22 mouse cellular contexts compared by ENCODE assay signal in the genomic region with DNA sequence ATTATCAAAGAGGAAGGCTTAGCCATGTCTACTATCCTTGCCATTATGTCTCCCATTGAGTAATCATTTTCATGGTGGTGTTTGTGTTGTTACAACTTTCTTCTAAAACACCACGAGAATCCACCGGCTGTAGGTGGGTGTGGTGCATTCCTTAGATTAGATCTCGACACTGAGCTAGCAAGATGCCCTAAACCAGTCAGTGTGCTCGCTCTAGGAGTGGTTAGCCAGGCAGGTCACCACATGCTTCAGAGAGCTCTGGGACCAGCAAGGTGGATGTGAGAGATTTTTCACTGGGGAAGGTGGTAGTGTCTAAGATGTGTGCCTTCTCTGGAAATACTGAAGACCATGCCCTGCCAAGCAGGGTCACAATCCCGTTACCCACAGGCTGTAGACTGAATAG. TPM values are rescaled to one million over a fixed set of nuclear protein-coding genes. Genes with fewer than 3 reads are reported as not detected.
DNase-seq lines count a peak whose midpoint lies in the region; ATAC-seq and TF ChIP-seq lines count a peak whose summit lies in the region.
"Had no signal": no experiment of that assay in that cellular context is flagged by ENCODE, and none has a peak within 500 bp of the region (broad histone marks: within the 10 kb centered on the region; RNA-seq: fewer than 3 reads in every experiment).

No protein-coding gene starts in this region.

- H3K27ac ChIP-seq in intestine, embryonic 15.5 days: no peak overlapping the region
- H3K27ac ChIP-seq in intestine, embryonic 16.5 days (ENCODE audit: low read length): no peak overlapping the region
- H3K27ac ChIP-seq in ES-Bruce4 (ENCODE audit: insufficient read depth, low read length): no peak overlapping the region
- no peak overlapping the region for H3K27ac ChIP-seq in cerebellum, adult 2 months (ENCODE audit: insufficient read depth, low read length)
- H3K27ac ChIP-seq in midbrain, embryonic 11.5 days (ENCODE audit: low read depth, low read length): no peak overlapping the region
- H3K27ac ChIP-seq: gastrocnemius, adult 2 months; heart, embryonic 13.5 days; kidney, postnatal 0 days; midbrain, embryonic 12.5 days; neural tube, embryonic 12.5 days had no signal

- no peaks in the 10 kb centered on the region for H3K9me3 ChIP-seq in intestine, embryonic 15.5 days
- no peaks in the 10 kb centered on the region for H3K9me3 ChIP-seq in intestine, embryonic 16.5 days (ENCODE audit: control insufficient read depth, low read length)
- no peaks in the 10 kb centered on the region for H3K9me3 ChIP-seq in ES-Bruce4 (replicated peaks; ENCODE audit: control insufficient read depth, insufficient read depth, low read length, poor library complexity, severe bottlenecking)
- H3K9me3 ChIP-seq in midbrain, embryonic 11.5 days (ENCODE audit: control insufficient read depth, low read length): no peaks in the 10 kb centered on the region
- H3K9me3 ChIP-seq: heart, embryonic 13.5 days; midbrain, embryonic 12.5 days; neural tube, embryonic 12.5 days had no signal

- TF ChIP-seq POLR2A in ES-Bruce4 (IDR thresholded peaks at IDR 0.05; ENCODE audit: insufficient read depth, low read length): no peak
- no peak for TF ChIP-seq POLR2A in cerebellum, adult 2 months (IDR thresholded peaks at IDR 0.05; ENCODE audit: borderline replicate concordance, insufficient read depth, low read length)

- WGBS in intestine, embryonic 15.5 days: 24% methylated on average over 5 of the region's 5 CpGs
- WGBS in intestine, embryonic 16.5 days: 35% methylated on average over 5 of the region's 5 CpGs
- 66% methylated on average over 5 of the region's 5 CpGs for WGBS in cerebellum, adult 2 months
- 66% methylated on average over 5 of the region's 5 CpGs for WGBS in midbrain, embryonic 11.5 days

- DNase-seq in cerebellum, adult 2 months: no peak
- no peak for DNase-seq in heart, postnatal 4 days
- DNase-seq in midbrain, embryonic 11.5 days (ENCODE audit: low spot score, missing footprints): no peak
- DNase-seq: adrenal gland, postnatal 25 days; B cell, adult 2 months; cerebellum, adult 11 months; cerebellum, postnatal 25 days; embryo, embryonic 11 days; gastrocnemius, adult 2 months; kidney, adult 18-20 months; lung, adult 2 months; right cerebral cortex, adult 18-20 months had no signal

- no peaks in the 10 kb centered on the region for H3K27me3 ChIP-seq in intestine, embryonic 15.5 days (replicated peaks)
- no peaks in the 10 kb centered on the region for H3K27me3 ChIP-seq in intestine, embryonic 16.5 days (replicated peaks; ENCODE audit: control insufficient read depth, insufficient read depth, low read length)
- no peaks in the 10 kb centered on the region for H3K27me3 ChIP-seq in ES-Bruce4 (ENCODE audit: control insufficient read depth, insufficient read depth, low read length, poor library complexity, severe bottlenecking)
- H3K27me3 ChIP-seq in cerebellum, adult 2 months (ENCODE audit: control insufficient read depth, insufficient read depth, low read length): no peaks in the 10 kb centered on the region
- no peaks in the 10 kb centered on the region for H3K27me3 ChIP-seq in midbrain, embryonic 11.5 days (ENCODE audit: control insufficient read depth, insufficient read depth, low read length)
- H3K27me3 ChIP-seq: heart, embryonic 13.5 days; midbrain, embryonic 12.5 days; neural tube, embryonic 12.5 days had no signal

- H3K9ac ChIP-seq in intestine, embryonic 15.5 days: no peak overlapping the region
- no peak overlapping the region for H3K9ac ChIP-seq in intestine, embryonic 16.5 days (ENCODE audit: low read depth, low read length)
- peak overlapping the region; percentile 27; the same call in 1 of the 2 replicates for H3K9ac ChIP-seq in ES-Bruce4 (ENCODE audit: low read depth, poor library complexity, severe bottlenecking)
- no peak overlapping the region for H3K9ac ChIP-seq in midbrain, embryonic 11.5 days (ENCODE audit: low read length)
- H3K9ac ChIP-seq: heart, embryonic 13.5 days; midbrain, embryonic 12.5 days; neural tube, embryonic 12.5 days had no signal

- no peak for TF ChIP-seq EP300 in ES-Bruce4 (IDR thresholded peaks at IDR 0.05; ENCODE audit: insufficient read depth, low read depth, low read length)

- H3K4me2 ChIP-seq in intestine, embryonic 15.5 days (replicated peaks): no peak overlapping the region
- no peak overlapping the region for H3K4me2 ChIP-seq in intestine, embryonic 16.5 days (ENCODE audit: low read depth, low read length)
- H3K4me2 ChIP-seq in midbrain, embryonic 11.5 days: no peak overlapping the region
- H3K4me2 ChIP-seq: midbrain, embryonic 12.5 days; neural tube, embryonic 12.5 days had no signal

- no peak overlapping the region for H3K4me3 ChIP-seq in intestine, embryonic 15.5 days (replicated peaks)
- H3K4me3 ChIP-seq in intestine, embryonic 16.5 days (ENCODE audit: low read length): no peak overlapping the region
- H3K4me3 ChIP-seq in ES-Bruce4 (ENCODE audit: low read depth, low read length): no peak overlapping the region
- no peak overlapping the region for H3K4me3 ChIP-seq in cerebellum, adult 2 months (replicated peaks; ENCODE audit: insufficient read depth, low read depth, low read length)
- H3K4me3 ChIP-seq in midbrain, embryonic 11.5 days (ENCODE audit: low read depth, low read length): no peak overlapping the region
- H3K4me3 ChIP-seq: heart, embryonic 13.5 days; midbrain, embryonic 12.5 days; neural tube, embryonic 12.5 days had no signal

- H3K36me3 ChIP-seq in intestine, embryonic 15.5 days: no peaks in the 10 kb centered on the region
- H3K36me3 ChIP-seq in intestine, embryonic 16.5 days (ENCODE audit: control insufficient read depth, insufficient read depth, low read length): no peaks in the 10 kb centered on the region
- no peaks in the 10 kb centered on the region for H3K36me3 ChIP-seq in ES-Bruce4 (ENCODE audit: control insufficient read depth, insufficient read depth, low read length, poor library complexity, severe bottlenecking)
- H3K36me3 ChIP-seq in midbrain, embryonic 11.5 days (ENCODE audit: control insufficient read depth, insufficient read depth, low read length): no peaks in the 10 kb centered on the region
- H3K36me3 ChIP-seq: heart, embryonic 13.5 days; midbrain, embryonic 12.5 days; neural tube, embryonic 12.5 days had no signal

- 0 out of 2 replicates have a peak, but pooled peaks have one; percentile 39 for ATAC-seq in intestine, embryonic 15.5 days
- ATAC-seq in intestine, embryonic 16.5 days: no peak
- ATAC-seq in erythroblast, adult 5-6 weeks (replicated peaks; ENCODE audit: low FRiP score, poor library complexity, severe bottlenecking): 0 out of 2 replicates have a peak, but pooled peaks have one; percentile 14
- peak; percentile 46 for ATAC-seq in megakaryocyte-erythroid progenitor cell, adult 5-6 weeks (replicated peaks; ENCODE audit: low FRiP score, low TSS enrichment, poor library complexity, severe bottlenecking)
- ATAC-seq in midbrain, embryonic 11.5 days (ENCODE audit: low FRiP score): no peak
- ATAC-seq: hindbrain, embryonic 16.5 days had no signal

- TF ChIP-seq CTCF in ES-Bruce4 (IDR thresholded peaks at IDR 0.05; ENCODE audit: low read depth, low read length): no peak
- TF ChIP-seq CTCF in cerebellum, adult 2 months (IDR thresholded peaks at IDR 0.05; ENCODE audit: borderline replicate concordance, insufficient read depth, low read depth, low read length): no peak

- H3K4me1 ChIP-seq in intestine, embryonic 15.5 days (replicated peaks): no peaks in the 10 kb centered on the region
- H3K4me1 ChIP-seq in intestine, embryonic 16.5 days (ENCODE audit: control insufficient read depth, insufficient read depth, low read length): no peaks in the 10 kb centered on the region
- peaks cover 4% of the 10 kb centered on the region for H3K4me1 ChIP-seq in ES-Bruce4 (ENCODE audit: control insufficient read depth, insufficient read depth, low read length)
- H3K4me1 ChIP-seq in cerebellum, adult 2 months (ENCODE audit: control insufficient read depth, insufficient read depth, low read length): no peaks in the 10 kb centered on the region
- no peaks in the 10 kb centered on the region for H3K4me1 ChIP-seq in midbrain, embryonic 11.5 days (ENCODE audit: control insufficient read depth, insufficient read depth, low read length)
- H3K4me1 ChIP-seq: neural tube, embryonic 12.5 days had no signal

RNA-seq across cellular contexts. Expression of a gene that starts 16.6 kb away (rescaled TPM):
- 27.4 and 29.4 TPM in 2 replicates for polyA plus RNA-seq in intestine, embryonic 15.5 days (2015; fragmentation: Nextera tagmentation; extraction: Ambion mirVana)
- 26.1 and 29.3 TPM in 2 replicates for polyA plus RNA-seq in intestine, embryonic 16.5 days (2015; fragmentation: Nextera tagmentation; extraction: Ambion mirVana)
- polyA plus RNA-seq in ES-Bruce4 (2011; ENCODE audit: insufficient read depth, insufficient read length, low read depth, missing spikeins): 12.7 and 13.0 TPM in 2 replicates
- total RNA-seq in erythroblast, adult 5-6 weeks (2015; ENCODE audit: low replicate concordance): 13.4 and 15.4 TPM in 2 replicates
- 9.1 and 15.0 TPM in 2 replicates for total RNA-seq in erythroblast, adult 5-6 weeks (2017; ENCODE audit: low replicate concordance)
- 8.0 and 11.6 TPM in 2 replicates for total RNA-seq in megakaryocyte-erythroid progenitor cell, adult 5-6 weeks (2014; fragmentation: Nextera tagmentation)
- 11.7 and 19.5 TPM in 2 replicates for total RNA-seq in megakaryocyte-erythroid progenitor cell, adult 5-6 weeks (2017)
- polyA plus RNA-seq in cerebellum, adult 2 months (2012; rRNA removed): 45.4 and 46.9 TPM in 2 replicates
- total RNA-seq in heart, postnatal 4 days (2021): 1 to 10 TPM; 9.8 to 9.9 TPM
- polyA plus RNA-seq in midbrain, embryonic 11.5 days (2014; fragmentation: Nextera tagmentation; extraction: Ambion mirVana): 51.7 and 56.5 TPM in 2 replicates

RNA-seq across cellular contexts. Expression of a gene that starts 16.6 kb away (rescaled TPM):
- 107 and 109 TPM in 2 replicates for polyA plus RNA-seq in intestine, embryonic 15.5 days (2015; fragmentation: Nextera tagmentation; extraction: Ambion mirVana)
- polyA plus RNA-seq in intestine, embryonic 16.5 days (2015; fragmentation: Nextera tagmentation; extraction: Ambion mirVana): 108 and 109 TPM in 2 replicates
- 69.1 and 69.2 TPM in 2 replicates for polyA plus RNA-seq in ES-Bruce4 (2011; ENCODE audit: insufficient read depth, insufficient read length, low read depth, missing spikeins)
- total RNA-seq in erythroblast, adult 5-6 weeks (2015; ENCODE audit: low replicate concordance): 16.9 and 30.4 TPM in 2 replicates
- total RNA-seq in erythroblast, adult 5-6 weeks (2017; ENCODE audit: low replicate concordance): 5.9 and 18.3 TPM in 2 replicates
- total RNA-seq in megakaryocyte-erythroid progenitor cell, adult 5-6 weeks (2014; fragmentation: Nextera tagmentation): 31.9 and 53.7 TPM in 2 replicates
- total RNA-seq in megakaryocyte-erythroid progenitor cell, adult 5-6 weeks (2017): 24.8 and 43.2 TPM in 2 replicates
- 27.6 and 30.3 TPM in 2 replicates for polyA plus RNA-seq in cerebellum, adult 2 months (2012; rRNA removed)
- 10 to 100 TPM; 26.2 to 29.6 TPM for total RNA-seq in heart, postnatal 4 days (2021)
- 150 and 153 TPM in 2 replicates for polyA plus RNA-seq in midbrain, embryonic 11.5 days (2014; fragmentation: Nextera tagmentation; extraction: Ambion mirVana)

RNA-seq across cellular contexts. Expression of a gene that starts 37.0 kb away (rescaled TPM):
- polyA plus RNA-seq in intestine, embryonic 15.5 days (2015; fragmentation: Nextera tagmentation; extraction: Ambion mirVana): 33.8 and 38.3 TPM in 2 replicates
- 34.5 and 34.6 TPM in 2 replicates for polyA plus RNA-seq in intestine, embryonic 16.5 days (2015; fragmentation: Nextera tagmentation; extraction: Ambion mirVana)
- polyA plus RNA-seq in ES-Bruce4 (2011; ENCODE audit: insufficient read depth, insufficient read length, low read depth, missing spikeins): 76.8 and 81.0 TPM in 2 replicates
- 10.2 and 21.7 TPM in 2 replicates for total RNA-seq in erythroblast, adult 5-6 weeks (2015; ENCODE audit: low replicate concordance)
- total RNA-seq in erythroblast, adult 5-6 weeks (2017; ENCODE audit: low replicate concordance): 18.1 and 20.1 TPM in 2 replicates
- total RNA-seq in megakaryocyte-erythroid progenitor cell, adult 5-6 weeks (2014; fragmentation: Nextera tagmentation): 29.9 and 48.9 TPM in 2 replicates
- 39.2 and 44.8 TPM in 2 replicates for total RNA-seq in megakaryocyte-erythroid progenitor cell, adult 5-6 weeks (2017)
- polyA plus RNA-seq in cerebellum, adult 2 months (2012; rRNA removed): 22.0 and 22.5 TPM in 2 replicates
- total RNA-seq in heart, postnatal 4 days (2021): 10 to 100 TPM; 45.7 to 46.8 TPM
- polyA plus RNA-seq in midbrain, embryonic 11.5 days (2014; fragmentation: Nextera tagmentation; extraction: Ambion mirVana): 49.6 and 59.6 TPM in 2 replicates

RNA-seq across cellular contexts. Expression of a gene that starts 49.2 kb away (rescaled TPM):
- 13.7 and 13.8 TPM in 2 replicates for polyA plus RNA-seq in intestine, embryonic 15.5 days (2015; fragmentation: Nextera tagmentation; extraction: Ambion mirVana)
- 13.1 and 13.3 TPM in 2 replicates for polyA plus RNA-seq in intestine, embryonic 16.5 days (2015; fragmentation: Nextera tagmentation; extraction: Ambion mirVana)
- 0.61 and 1.1 TPM in 2 replicates for polyA plus RNA-seq in ES-Bruce4 (2011; ENCODE audit: insufficient read depth, insufficient read length, low read depth, missing spikeins)
- total RNA-seq in erythroblast, adult 5-6 weeks (2015; ENCODE audit: low replicate concordance): 29.0 and 38.5 TPM in 2 replicates
- 18.1 and 25.4 TPM in 2 replicates for total RNA-seq in erythroblast, adult 5-6 weeks (2017; ENCODE audit: low replicate concordance)
- total RNA-seq in megakaryocyte-erythroid progenitor cell, adult 5-6 weeks (2014; fragmentation: Nextera tagmentation): 40.4 and 53.3 TPM in 2 replicates
- total RNA-seq in megakaryocyte-erythroid progenitor cell, adult 5-6 weeks (2017): 33.4 and 40.3 TPM in 2 replicates
- 4.1 and 4.8 TPM in 2 replicates for polyA plus RNA-seq in cerebellum, adult 2 months (2012; rRNA removed)
- 1 to 10 TPM; 6.0 to 6.7 TPM for total RNA-seq in heart, postnatal 4 days (2021)
- polyA plus RNA-seq in midbrain, embryonic 11.5 days (2014; fragmentation: Nextera tagmentation; extraction: Ambion mirVana): 7.4 and 10.3 TPM in 2 replicates

Comparison
In these comparisons a context has a peak if more than half of its experiments do, and no peak if none do; other contexts are left out.
1. ATAC-seq: peak in intestine, embryonic 15.5 days (single experiment), erythroblast, adult 5-6 weeks (single experiment) and megakaryocyte-erythroid progenitor cell, adult 5-6 weeks (single experiment); none in intestine, embryonic 16.5 days (single experiment) and midbrain, embryonic 11.5 days (single experiment).